Comparison of ENCODE assay signal across 9 mouse cellular contexts in the genomic region with DNA sequence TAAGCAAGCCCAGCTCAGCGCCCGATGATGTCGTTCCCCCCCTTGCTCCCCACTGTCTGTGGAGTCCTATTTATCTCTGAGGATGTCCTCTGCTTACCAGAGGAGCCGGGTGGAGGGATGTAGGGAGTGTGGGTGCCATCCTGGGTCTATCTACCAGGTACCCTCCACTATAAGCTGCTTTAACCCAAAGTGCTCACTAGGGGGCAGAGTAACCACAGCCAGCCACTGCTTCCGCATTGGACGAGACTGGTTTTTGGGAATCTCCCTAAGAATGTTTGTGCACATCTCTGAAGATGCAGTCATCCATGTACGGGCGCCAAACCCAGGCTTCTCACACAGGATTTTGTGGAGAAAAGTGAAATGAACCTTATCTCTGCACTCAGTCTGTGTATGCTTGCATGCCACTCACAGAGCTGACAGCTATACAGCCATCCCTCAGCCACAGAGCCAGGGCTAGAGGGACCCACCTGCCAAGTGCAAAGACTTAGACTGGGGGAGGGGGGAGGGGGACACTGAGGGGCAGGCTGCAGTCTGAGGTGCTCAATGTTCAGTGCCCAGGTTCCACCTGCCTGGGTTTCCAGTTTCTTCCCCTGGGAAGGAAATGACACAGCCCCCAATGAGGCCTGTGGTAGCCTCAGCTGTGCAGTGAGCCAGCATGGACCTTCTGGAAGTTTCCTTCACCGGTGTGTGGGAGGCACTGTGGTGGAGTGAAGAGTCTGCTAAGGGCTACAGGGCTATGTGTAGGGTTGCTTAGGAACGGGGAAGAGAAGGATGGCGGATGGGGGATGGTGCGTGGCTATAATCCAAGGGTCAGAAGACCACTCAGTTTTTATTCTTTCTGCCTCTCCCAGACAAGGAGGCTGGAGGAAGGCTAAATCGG. TPM values are rescaled to one million over a fixed set of nuclear protein-coding genes. Genes with fewer than 3 reads are reported as not detected.
DNase-seq lines count a peak whose midpoint lies in the region; ATAC-seq and TF ChIP-seq lines count a peak whose summit lies in the region.
"Had no signal": no experiment of that assay in that cellular context is flagged by ENCODE, and none has a peak within 500 bp of the region (broad histone marks: within the 10 kb centered on the region; RNA-seq: fewer than 3 reads in every experiment).

No protein-coding gene starts in this region.

- DNase-seq in gastrocnemius, adult 2 months: peak; percentile 53
- no peak for DNase-seq in gastrocnemius, adult 8-10 months (ENCODE audit: low spot score in 2 of 2)
- peak; percentile 62 to 74 for DNase-seq in layer of hippocampus, adult 2 months (ENCODE audit: low spot score in 2 of 2)
- DNase-seq in right cerebral cortex, postnatal 4 days: peak; percentile 57

- ATAC-seq in erythroblast, adult 5-6 weeks (replicated peaks; ENCODE audit: low FRiP score, poor library complexity, severe bottlenecking): peak; percentile 19; the same call in 1 of the 2 replicates
- peak; percentile 41 to 75; a peak in 3 of 4 replicates for ATAC-seq in hematopoietic stem cell, adult 5-6 weeks (replicated peaks in 1 of 2; ENCODE audit: insufficient read depth in 1 of 2, low FRiP score in 2 of 2, low TSS enrichment in 1 of 2, low read depth in 1 of 2, poor library complexity in 2 of 2, severe bottlenecking in 2 of 2)
- peak; percentile 75 for ATAC-seq in megakaryocyte, adult 5-6 weeks (ENCODE audit: poor library complexity, severe bottlenecking)

- peak; percentile 81 for TF ChIP-seq CTCF in gastrocnemius, adult 2 months (IDR thresholded peaks at IDR 0.05)
- TF ChIP-seq CTCF in bone marrow, adult 2 months (IDR thresholded peaks at IDR 0.05; ENCODE audit: control insufficient read depth, insufficient read depth, low read length): peak; percentile 65; the same call in 1 of the 2 replicates
- peak; percentile 95 for TF ChIP-seq CTCF in layer of hippocampus, adult 2 months (conservative IDR thresholded peaks at IDR 0.05)

- 50% methylated on average over 13 of the region's 13 CpGs for WGBS in bone marrow, adult 2 months

- no peaks in the 10 kb centered on the region for H3K4me1 ChIP-seq in bone marrow, adult 2 months (ENCODE audit: control insufficient read depth, insufficient read depth, low read length)

- TF ChIP-seq POLR2A in bone marrow, adult 2 months (IDR thresholded peaks at IDR 0.05; ENCODE audit: borderline replicate concordance, control insufficient read depth, low read depth, low read length): no peak

- intact Hi-C loops in gastrocnemius, adult 2 months (cut with DNase I): loop anchor here (2.0 to 10.0 kb wide), 4 partner anchors 30 to 398 kb away; partner anchors contain the start of genes Cul4a and Pcid2

- peak overlapping the region; percentile 53 for H3K4me3 ChIP-seq in gastrocnemius, adult 2 months
- H3K4me3 ChIP-seq in bone marrow, adult 2 months (replicated peaks; ENCODE audit: control insufficient read depth, low read depth, low read length): no peak overlapping the region
- no peak overlapping the region for H3K4me3 ChIP-seq in layer of hippocampus, adult 2 months
- H3K4me3 ChIP-seq: limb, embryonic 15.5 days had no signal

- H3K27ac ChIP-seq in gastrocnemius, adult 2 months: peak overlapping the region; percentile 79
- no peak overlapping the region for H3K27ac ChIP-seq in bone marrow, adult 2 months (ENCODE audit: control insufficient read depth, insufficient read depth, low read depth, low read length, poor library complexity)
- H3K27ac ChIP-seq in layer of hippocampus, adult 2 months: no peak overlapping the region
- H3K27ac ChIP-seq: limb, embryonic 15.5 days had no signal

RNA-seq across cellular contexts. Expression of gene Mcf2l, which starts 23.1 kb away (rescaled TPM):
- total RNA-seq in gastrocnemius, adult 2 months (2021): 10 to 100 TPM; 26.0 to 49.7 TPM
- 10 to 100 TPM; 12.1 to 19.6 (median 16.5) TPM for total RNA-seq in gastrocnemius, adult 8-10 months (2022)
- 8.8 and 17.3 TPM in 2 replicates for polyA plus RNA-seq in bone marrow, adult 2 months (2011; ENCODE audit: insufficient read depth, insufficient read length, low replicate concordance, missing spikeins)
- total RNA-seq in erythroblast, adult 5-6 weeks (2015; ENCODE audit: low replicate concordance): 1.7 and 3.1 TPM in 2 replicates
- total RNA-seq in erythroblast, adult 5-6 weeks (2017; ENCODE audit: low replicate concordance): 2.0 and 5.6 TPM in 2 replicates
- 3.1 and 10.7 TPM in 2 replicates for total RNA-seq in hematopoietic stem cell, adult 5-6 weeks (2017)
- total RNA-seq in layer of hippocampus, adult 2 months (2021): 100 to 1,000 TPM; 225 to 238 TPM
- total RNA-seq in megakaryocyte, adult 5-6 weeks (2015): 7.2 and 10.1 TPM in 2 replicates
- 26.4 and 32.3 TPM in 2 replicates for total RNA-seq in megakaryocyte, adult 5-6 weeks (2017)

Comparison
In these comparisons a context has a peak if more than half of its experiments do, and no peak if none do; other contexts are left out.
1. DNase-seq: peak in gastrocnemius, adult 2 months (single experiment), layer of hippocampus, adult 2 months (2 of 2) and right cerebral cortex, postnatal 4 days (single experiment); none in gastrocnemius, adult 8-10 months (0 of 2).
2. ATAC-seq: peak in every context shown above with its lines; median percentile 75 in megakaryocyte, adult 5-6 weeks; 58 in hematopoietic stem cell, adult 5-6 weeks; 19 in erythroblast, adult 5-6 weeks.
3. RNA of gene Mcf2l, which starts 23.1 kb away (total RNA-seq): 225 to 238 TPM in layer of hippocampus, adult 2 months; 26.0 to 49.7 TPM in gastrocnemius, adult 2 months, 7.2 to 32.3 TPM in megakaryocyte, adult 5-6 weeks, 12.1 to 19.6 TPM in gastrocnemius, adult 8-10 months, 3.1 to 10.7 TPM in hematopoietic stem cell, adult 5-6 weeks and 1.7 to 5.6 TPM in erythroblast, adult 5-6 weeks; every median in the first group is over 4 times any median in the second.
4. Peak in every context shown above with its lines, with median percentiles within 50 percentile points of each other: CTCF ChIP-seq.